Mouse (Mus musculus) adrenal gland, adult (tissue): Measurements from ENCODE around the gene Clasrp.

Experiments used
- DNase-seq, 2 experiments: peaks; one replicate each; pipeline ENCODE4 v3.0.0; 2022 to 2023; ENCODE audit warnings: low spot score in 1 of 2; ENCODE audit not compliant: inconsistent age in 2 of 2

Gene Clasrp

GRCm38 (mm10) chr7:19564455-19564854 lies 39.8 kb downstream of the Clasrp start:
- no peak for DNase-seq

GRCm38 (mm10) chr7:19563884-19564283 lies 40.4 kb downstream of the Clasrp start:
- no peak for DNase-seq

- peak in 1 of 2 experiments; percentile 74 for DNase-seq
Observed at GRCm38 (mm10) chr7:19562643-19563410, 41.5 kb downstream of the Clasrp start, which contains the start of gene Ppp1r37. Gene Ppp1r37, minus strand, starts transcription at chr7:19563076.

GRCm38 (mm10) chr7:19561765-19562642 lies 42.3 kb downstream of the Clasrp start:
- DNase-seq, result peak; percentile 90 to 98

- DNase-seq, result no peak
Observed at GRCm38 (mm10) chr7:19561431-19561764, 42.9 kb downstream of the Clasrp start.

GRCm38 (mm10) chr7:19560491-19561260 lies 43.6 kb downstream of the Clasrp start:
- peak in 1 of 2 experiments; percentile 60 for DNase-seq

- DNase-seq, result no peak
Observed at GRCm38 (mm10) chr7:19558965-19559364, 45.3 kb downstream of the Clasrp start.

- DNase-seq, result no peak
Observed at GRCm38 (mm10) chr7:19557982-19558900, 46.0 kb downstream of the Clasrp start.

GRCm38 (mm10) chr7:19557086-19557485 lies 47.2 kb downstream of the Clasrp start:
- no peak for DNase-seq

- DNase-seq, result no peak
Observed at GRCm38 (mm10) chr7:19554168-19554567, 50.1 kb downstream of the Clasrp start.

- DNase-seq, result no peak
Observed at GRCm38 (mm10) chr7:19552443-19552842, 51.8 kb downstream of the Clasrp start.

GRCm38 (mm10) chr7:19551634-19552033 lies 52.7 kb downstream of the Clasrp start:
- DNase-seq, result no peak

- DNase-seq, result no peak
Observed at GRCm38 (mm10) chr7:19549394-19549793, 54.9 kb downstream of the Clasrp start.

- no peak for DNase-seq
Observed at GRCm38 (mm10) chr7:19547344-19547969, 56.8 kb downstream of the Clasrp start.

GRCm38 (mm10) chr7:19546007-19546406 lies 58.3 kb downstream of the Clasrp start:
- DNase-seq, result no peak

- no peak for DNase-seq
Observed at GRCm38 (mm10) chr7:19543584-19543983, 60.7 kb downstream of the Clasrp start.

- peak; percentile 47 to 59 for DNase-seq
Observed at GRCm38 (mm10) chr7:19542155-19542691, 62.1 kb downstream of the Clasrp start.

GRCm38 (mm10) chr7:19541681-19542154 lies 62.6 kb downstream of the Clasrp start:
- no peak for DNase-seq
